Mouse (Mus musculus) lung, adult 2 months (tissue): ENCODE measurements at regions not wholly inside any gene's neighbourhood (a gene's known extent, or its start where the extent isn't known, plus 50 kb on each side); places are given as distances from the start of the nearest gene placed in this dataset.

ENCODE experiments used
- CTCF ChIP-seq: fragments of 200-500 bp; IDR thresholded peaks from 2 replicates; pipeline ENCODE4 v1.5.1; 2011; ENCODE audit warnings: mild to moderate bottlenecking, low read length, control low read depth; ENCODE audit not compliant: insufficient read depth
- POLR2A ChIP-seq: fragments of 200-500 bp; IDR thresholded peaks from 2 replicates; pipeline ENCODE4 v1.6.1; 2011; ENCODE audit warnings: low read depth, mild to moderate bottlenecking, control low read depth, low read length, borderline replicate concordance; ENCODE audit errors: extremely low read depth

DNA sequence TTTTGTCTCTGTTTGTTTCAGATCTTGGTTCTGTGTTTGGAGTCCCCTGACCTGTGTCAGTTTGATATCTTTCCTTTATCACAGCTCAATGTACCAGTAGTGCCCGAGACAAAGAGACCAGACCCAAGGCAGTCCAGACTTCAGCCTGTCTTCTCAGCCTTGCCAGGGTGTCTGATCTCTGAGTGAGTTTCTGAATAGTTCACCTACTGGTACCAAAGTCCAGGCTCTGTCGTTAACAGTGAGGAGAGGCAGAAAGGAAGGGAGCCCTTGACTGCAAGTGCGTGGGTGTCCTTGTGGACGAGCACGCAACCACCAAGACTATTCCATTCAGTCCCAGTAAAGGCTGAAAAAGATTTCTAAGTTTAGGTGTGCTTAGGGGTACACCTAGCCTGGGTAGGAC, 50.8 kb upstream of the Haao start:
- TF ChIP-seq CTCF (no peak), POLR2A (no peak)
